Mouse (Mus musculus) cerebellum, postnatal 36 days (tissue): ENCODE measurements around the gene Gm4175.
"Not testable (repeated sequence)": the region's sequence is repeated elsewhere in the genome, so short reads cannot be mapped to it uniquely, and the experiment has no call there.

Source experiments
- DNase-seq, 2 experiments: peaks; one replicate each; pipeline ENCODE4 v3.0.0; 2021 to 2022; ENCODE audit warnings: mixed read lengths in 2 of 2

Gm4175 gene

GRCm38 (mm10) chr7:21761375-21761774 lies at the start of gene Gm4175:
Gm4175 (minus strand) TSS chr7:21761475.
- not testable (repeated sequence) for DNase-seq

GRCm38 (mm10) chr7:21796628-21797027 lies 35.4 kb upstream of the Gm4175 start, which contains the start of gene Gm4177:
Gm4177 (minus strand) TSS chr7:21796728.
- not testable (repeated sequence) for DNase-seq
